8 mouse cellular contexts compared by ENCODE assay signal in the genomic region with DNA sequence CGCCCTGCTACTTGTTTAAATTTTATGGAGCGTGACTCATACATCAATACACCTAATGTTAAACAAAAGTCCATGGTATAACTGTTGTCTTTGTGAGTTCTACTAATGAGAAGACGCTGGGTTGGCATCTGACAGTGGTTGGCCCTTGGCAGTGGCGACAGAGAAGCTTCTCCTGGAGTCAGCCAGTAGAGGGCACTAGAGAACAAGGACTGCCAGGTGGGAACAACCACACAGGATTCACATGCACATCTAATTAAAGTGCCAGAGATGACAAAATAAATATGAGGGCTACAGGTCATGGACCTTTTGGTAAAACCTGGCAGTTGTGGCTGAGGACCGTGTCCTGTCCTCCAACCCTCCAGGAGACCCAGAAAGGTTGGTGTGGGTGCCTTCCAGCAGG. TPM values are rescaled to one million over a fixed set of nuclear protein-coding genes. Genes with fewer than 3 reads are reported as not detected.
A peak's percentile ranks its signal among the peaks of the same experiment; 100 is the strongest.
DNase-seq lines count a peak whose midpoint lies in the region; ATAC-seq and TF ChIP-seq lines count a peak whose summit lies in the region.

No protein-coding gene starts in this region.

- H3K4me3 ChIP-seq in MEL (ENCODE audit: control insufficient read depth in 1 of 2, insufficient read depth in 1 of 2, low read depth in 2 of 2, low read length in 2 of 2) = no peak overlapping the region
- no peak overlapping the region for H3K4me3 ChIP-seq in neural tube, embryonic 11.5 days (ENCODE audit: low read depth, low read length)

- H3K79me2 ChIP-seq in MEL (ENCODE audit: control insufficient read depth, insufficient read depth, low read length, poor library complexity) = no peaks in the 10 kb centered on the region

- peaks cover 0 to 1% of the 10 kb centered on the region in 2 experiments; a peak in 2 of 4 replicates for H3K27me3 ChIP-seq in MEL (ENCODE audit: control insufficient read depth in 1 of 2, insufficient read depth in 2 of 2, low read length in 2 of 2)
- no peaks in the 10 kb centered on the region for H3K27me3 ChIP-seq in neural tube, embryonic 11.5 days (ENCODE audit: control insufficient read depth, insufficient read depth, low read length)

- H3K9me3 ChIP-seq in MEL (replicated peaks; ENCODE audit: insufficient read depth, low read length) = no peaks in the 10 kb centered on the region
- no peaks in the 10 kb centered on the region for H3K9me3 ChIP-seq in neural tube, embryonic 11.5 days (ENCODE audit: control insufficient read depth, low read length)

- TF ChIP-seq POLR2A in MEL (IDR thresholded peaks at IDR 0.05; ENCODE audit: control insufficient read depth in 1 of 2, insufficient read depth in 1 of 2, low read depth in 1 of 2, low read length in 2 of 2, poor library complexity in 1 of 2) = no peak

- DNase-seq in layer of hippocampus, adult 18-20 months (ENCODE audit: low spot score in 2 of 2) = peak; percentile 41 to 74
- DNase-seq in layer of hippocampus, adult 9-10 months (ENCODE audit: low spot score) = no peak
- DNase-seq in MEL (ENCODE audit: low read depth, low spot score) = peak; percentile 78
- peak; percentile 65 for DNase-seq in c-Kit-positive CD71-positive TER-119-positive erythroid progenitor cells, embryonic 14.5 days (ENCODE audit: low spot score)
- peak; percentile 39 to 57 for DNase-seq in frontal cortex, postnatal 36 days (ENCODE audit: low spot score in 2 of 2)
- DNase-seq in layer of hippocampus, postnatal 36 days = peak; percentile 27 to 43
- DNase-seq in neural tube, embryonic 11.5 days (ENCODE audit: low spot score) = peak; percentile 46
- peak; percentile 86 for DNase-seq in thymus, postnatal 14 days

- peak; percentile 97 for TF ChIP-seq RAD21 in MEL (IDR thresholded peaks at IDR 0.05; ENCODE audit: low read depth, low read length)

- H3K36me3 ChIP-seq in MEL (ENCODE audit: control insufficient read depth in 1 of 2, insufficient read depth in 2 of 2, low read length in 2 of 2) = no peaks in the 10 kb centered on the region
- H3K36me3 ChIP-seq in neural tube, embryonic 11.5 days (ENCODE audit: control insufficient read depth, insufficient read depth, low read length) = no peaks in the 10 kb centered on the region

- TF ChIP-seq EP300 in MEL (IDR thresholded peaks at IDR 0.05; ENCODE audit: low read depth in 1 of 2, low read length in 2 of 2) = no peak

- 0 out of 4 replicates have a peak, but pooled peaks cover 0 to 2% of the 10 kb centered on the region in 2 experiments for H3K4me1 ChIP-seq in MEL (ENCODE audit: control insufficient read depth in 1 of 2, insufficient read depth in 2 of 2, low read length in 2 of 2)
- no peaks in the 10 kb centered on the region for H3K4me1 ChIP-seq in neural tube, embryonic 11.5 days (ENCODE audit: control insufficient read depth, insufficient read depth, low read length)

- no peak for ATAC-seq in neural tube, embryonic 11.5 days (ENCODE audit: insufficient read depth, low FRiP score, low TSS enrichment)

- H3K9ac ChIP-seq in MEL (ENCODE audit: control insufficient read depth, low read depth, low read length, poor library complexity, severe bottlenecking) = no peak overlapping the region
- H3K9ac ChIP-seq in neural tube, embryonic 11.5 days (ENCODE audit: low read length) = no peak overlapping the region

- H3K27ac ChIP-seq in MEL (ENCODE audit: control insufficient read depth, low read depth, low read length) = no peak overlapping the region
- H3K27ac ChIP-seq in neural tube, embryonic 11.5 days (ENCODE audit: low read depth, low read length) = no peak overlapping the region

- WGBS in neural tube, embryonic 11.5 days = 22% methylated on average over 5 of the region's 5 CpGs

- TF ChIP-seq CTCF in MEL (IDR thresholded peaks at IDR 0.05 in 2 of 3, conservative IDR thresholded peaks at IDR 0.05 in 1 of 3; ENCODE audit: control insufficient read depth in 1 of 3, insufficient read depth in 1 of 3, low read depth in 2 of 3, low read length in 3 of 3, poor library complexity in 1 of 3, severe bottlenecking in 1 of 3) = peak; percentile 85 to 98 (median 90)

- H3K4me2 ChIP-seq in neural tube, embryonic 11.5 days (ENCODE audit: low read depth) = no peak overlapping the region

TF ChIP-seq in MEL, 35 proteins besides CTCF, POLR2A, EP300 and RAD21:
- TF ChIP-seq NRF1 (IDR thresholded peaks at IDR 0.05; ENCODE audit: insufficient read depth, low read depth, low read length, poor library complexity, severe bottlenecking) (no peak), SMC3 (IDR thresholded peaks at IDR 0.05; ENCODE audit: low read depth, low read length) (peak; percentile 96), ZNF384 (IDR thresholded peaks at IDR 0.05; ENCODE audit: low read depth, low read length) (0 out of 2 replicates have a peak, but pooled peaks have one; percentile 13), ELF1 (IDR thresholded peaks at IDR 0.05; ENCODE audit: low read depth, low read length) (no peak), ZC3H11A (IDR thresholded peaks at IDR 0.05; ENCODE audit: low read depth, low read length) (peak; percentile 97), BHLHE40 (IDR thresholded peaks at IDR 0.05; ENCODE audit: borderline replicate concordance, low read depth, low read length) (no peak)

RNA-seq across cellular contexts. Expression of gene Tff2, which starts 5.7 kb away (rescaled TPM):
- not detected for total RNA-seq in layer of hippocampus, adult 18-20 months (2021)
- total RNA-seq in MEL (2012; rRNA removed) = not detected in 2 replicates
- not detected for polyA plus RNA-seq in MEL (2012; ENCODE audit: insufficient read depth in 1 of 2, insufficient read length in 2 of 2, low read depth in 1 of 2, low replicate concordance in 2 of 2, missing spikeins in 1 of 2)
- not detected for total RNA-seq in layer of hippocampus, postnatal 36 days (2021)
- not detected in 2 replicates for polyA plus RNA-seq in neural tube, embryonic 11.5 days (2014; fragmentation: Nextera tagmentation; extraction: Ambion mirVana)

RNA-seq across cellular contexts. Expression of gene Tff3, which starts 9.0 kb away (rescaled TPM):
- not detected for total RNA-seq in layer of hippocampus, adult 18-20 months (2021)
- total RNA-seq in MEL (2012; rRNA removed) = not detected in 2 replicates
- not detected for polyA plus RNA-seq in MEL (2012; ENCODE audit: insufficient read depth in 1 of 2, insufficient read length in 2 of 2, low read depth in 1 of 2, low replicate concordance in 2 of 2, missing spikeins in 1 of 2)
- not detected for total RNA-seq in layer of hippocampus, postnatal 36 days (2021)
- polyA plus RNA-seq in neural tube, embryonic 11.5 days (2014; fragmentation: Nextera tagmentation; extraction: Ambion mirVana) = 0.53 TPM in 1 of 2 replicates, not detected in the other

RNA-seq across cellular contexts. Expression of gene Tff1, which starts 26.7 kb away (rescaled TPM):
- total RNA-seq in layer of hippocampus, adult 18-20 months (2021) = not detected
- total RNA-seq in MEL (2012; rRNA removed) = not detected in 2 replicates
- polyA plus RNA-seq in MEL (2012; ENCODE audit: insufficient read depth in 1 of 2, insufficient read length in 2 of 2, low read depth in 1 of 2, low replicate concordance in 2 of 2, missing spikeins in 1 of 2) = not detected
- total RNA-seq in layer of hippocampus, postnatal 36 days (2021) = not detected
- polyA plus RNA-seq in neural tube, embryonic 11.5 days (2014; fragmentation: Nextera tagmentation; extraction: Ambion mirVana) = not detected in 2 replicates
